In the genomic region with DNA sequence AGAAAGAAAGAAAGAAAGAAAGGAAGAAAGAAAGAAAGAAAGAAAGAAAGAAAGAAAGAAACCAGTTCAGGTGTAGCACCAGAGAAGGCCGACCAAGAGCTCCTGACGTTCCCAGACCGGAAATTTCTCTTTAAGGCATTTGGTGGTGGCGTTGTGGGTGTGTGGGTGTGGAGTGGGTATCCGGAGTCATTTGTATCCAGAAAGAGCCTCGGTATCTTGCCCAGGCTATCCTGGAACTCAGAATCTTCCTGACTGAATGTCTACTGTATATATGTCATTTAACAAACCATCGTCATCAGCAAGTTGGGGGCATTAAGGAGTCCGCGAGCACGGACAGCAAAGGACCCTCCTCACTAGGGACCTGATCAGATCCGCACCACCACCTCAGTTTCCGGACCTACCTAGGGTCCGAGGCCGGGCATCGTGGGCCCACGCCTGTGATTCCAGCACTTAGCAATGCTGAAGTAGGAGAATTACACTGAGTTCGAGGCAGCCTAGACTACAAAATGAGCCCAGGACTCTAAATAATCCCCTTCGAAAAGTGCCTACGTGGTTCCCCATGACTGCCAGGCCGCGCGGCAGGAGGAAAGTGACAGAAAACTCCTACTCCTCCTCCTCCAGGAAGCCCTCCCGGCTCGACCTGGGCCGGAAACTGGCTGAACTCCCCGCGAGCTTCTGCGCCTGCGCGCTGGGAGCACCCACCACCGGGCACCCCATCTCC, we compare ENCODE assay signal across 8 mouse cellular contexts. TPM values are rescaled to one million over a fixed set of nuclear protein-coding genes. Genes with fewer than 3 reads are reported as not detected.
A peak's percentile ranks its signal among the peaks of the same experiment; 100 is the strongest.
DNase-seq lines count a peak whose midpoint lies in the region; ATAC-seq and TF ChIP-seq lines count a peak whose summit lies in the region.

No protein-coding gene starts in this region.

- DNase-seq in lung, adult 2 months: no peak
- no peak for DNase-seq in lung, postnatal 4 days
- no peak for DNase-seq in embryonic facial prominence, embryonic 10.5 days (ENCODE audit: low spot score)
- no peak for DNase-seq in left cerebral cortex, postnatal 4 days
- DNase-seq in layer of hippocampus, adult 9-10 months (ENCODE audit: low spot score): no peak
- no peak for DNase-seq in spleen, postnatal 4 days (ENCODE audit: low spot score in 2 of 2)

- intact Hi-C loops in left cerebral cortex, postnatal 4 days (cut with DNase I): no loop called here

- H3K27me3 ChIP-seq in embryonic facial prominence, embryonic 10.5 days (replicated peaks; ENCODE audit: low read depth, poor library complexity, severe bottlenecking): no peaks in the 10 kb centered on the region
- H3K27me3 ChIP-seq in intestine, embryonic 15.5 days (replicated peaks): no peaks in the 10 kb centered on the region
- no peaks in the 10 kb centered on the region for H3K27me3 ChIP-seq in neural tube, embryonic 13.5 days

- no peak for TF ChIP-seq CTCF in lung, adult 2 months (IDR thresholded peaks at IDR 0.05; ENCODE audit: insufficient read depth, low read length)

- H3K4me3 ChIP-seq in lung, adult 2 months (replicated peaks; ENCODE audit: extremely low read depth, low read depth, low read length): peak overlapping the region; percentile 71
- peak overlapping the region; percentile 72 for H3K4me3 ChIP-seq in embryonic facial prominence, embryonic 10.5 days
- H3K4me3 ChIP-seq in intestine, embryonic 15.5 days (replicated peaks): peak overlapping the region; percentile 83
- peak overlapping the region; percentile 81 for H3K4me3 ChIP-seq in neural tube, embryonic 13.5 days

- H3K9ac ChIP-seq in intestine, embryonic 15.5 days: peak overlapping the region; percentile 69
- H3K9ac ChIP-seq in neural tube, embryonic 13.5 days: peak overlapping the region; percentile 82

- WGBS in lung, adult 2 months: under 1% methylated on average over 31 of the region's 31 CpGs
- WGBS in embryonic facial prominence, embryonic 10.5 days: 5% methylated on average over 31 of the region's 31 CpGs
- whole genome bisulfite sequencing in intestine, embryonic 15.5 days: 4% methylated on average over 31 of the region's 31 CpGs
- WGBS in neural tube, embryonic 13.5 days: 8% methylated on average over 31 of the region's 31 CpGs

- 0 out of 2 replicates have a peak, but pooled peaks cover 4% of the 10 kb centered on the region for H3K4me1 ChIP-seq in lung, adult 2 months (ENCODE audit: control insufficient read depth, insufficient read depth, low read length)
- peaks cover 42% of the 10 kb centered on the region for H3K4me1 ChIP-seq in embryonic facial prominence, embryonic 10.5 days
- H3K4me1 ChIP-seq in intestine, embryonic 15.5 days (replicated peaks): peaks cover 24% of the 10 kb centered on the region
- H3K4me1 ChIP-seq in neural tube, embryonic 13.5 days (replicated peaks): peaks cover 38% of the 10 kb centered on the region

- peak overlapping the region; percentile 83 for H3K4me2 ChIP-seq in intestine, embryonic 15.5 days (replicated peaks)
- peak overlapping the region; percentile 95 for H3K4me2 ChIP-seq in neural tube, embryonic 13.5 days

- H3K9me3 ChIP-seq in embryonic facial prominence, embryonic 10.5 days: no peaks in the 10 kb centered on the region
- H3K9me3 ChIP-seq in intestine, embryonic 15.5 days: no peaks in the 10 kb centered on the region
- no peaks in the 10 kb centered on the region for H3K9me3 ChIP-seq in neural tube, embryonic 13.5 days

- no peak for TF ChIP-seq POLR2A in lung, adult 2 months (IDR thresholded peaks at IDR 0.05; ENCODE audit: borderline replicate concordance, extremely low read depth, low read depth, low read length)

- peak overlapping the region; percentile 91 for H3K27ac ChIP-seq in embryonic facial prominence, embryonic 10.5 days (replicated peaks)
- H3K27ac ChIP-seq in intestine, embryonic 15.5 days: peak overlapping the region; percentile 71
- H3K27ac ChIP-seq in neural tube, embryonic 13.5 days (replicated peaks): peak overlapping the region; percentile 90

- ATAC-seq in intestine, embryonic 15.5 days: no peak
- ATAC-seq in neural tube, embryonic 13.5 days (ENCODE audit: low read depth): no peak

- peaks cover 9% of the 10 kb centered on the region for H3K36me3 ChIP-seq in embryonic facial prominence, embryonic 10.5 days (replicated peaks)
- no peaks in the 10 kb centered on the region for H3K36me3 ChIP-seq in intestine, embryonic 15.5 days
- peaks cover 5% of the 10 kb centered on the region for H3K36me3 ChIP-seq in neural tube, embryonic 13.5 days

RNA-seq across cellular contexts. Expression of gene Ccdc124, which starts 0.9 kb away (rescaled TPM):
- 43.8 and 48.0 TPM in 2 replicates for polyA plus RNA-seq in lung, adult 2 months (2012; rRNA removed)
- 173 and 179 TPM in 2 replicates for polyA plus RNA-seq in embryonic facial prominence, embryonic 10.5 days (2016; fragmentation: Nextera tagmentation; extraction: Ambion mirVana)
- 89.4 and 90.7 TPM in 2 replicates for polyA plus RNA-seq in intestine, embryonic 15.5 days (2015; fragmentation: Nextera tagmentation; extraction: Ambion mirVana)
- polyA plus RNA-seq in neural tube, embryonic 13.5 days (2015; fragmentation: Nextera tagmentation; extraction: Ambion mirVana): 148 and 156 TPM in 2 replicates
- 10 to 100 TPM; 86.2 to 89.3 TPM for total RNA-seq in left cerebral cortex, postnatal 4 days (2021)

RNA-seq across cellular contexts. Expression of gene Kcnn1, which starts 9.7 kb away (rescaled TPM):
- polyA plus RNA-seq in lung, adult 2 months (2012; rRNA removed): 3.4 and 5.0 TPM in 2 replicates
- polyA plus RNA-seq in embryonic facial prominence, embryonic 10.5 days (2016; fragmentation: Nextera tagmentation; extraction: Ambion mirVana): 4.7 and 5.1 TPM in 2 replicates
- 2.0 TPM in 2 replicates for polyA plus RNA-seq in intestine, embryonic 15.5 days (2015; fragmentation: Nextera tagmentation; extraction: Ambion mirVana)
- 17.5 and 17.9 TPM in 2 replicates for polyA plus RNA-seq in neural tube, embryonic 13.5 days (2015; fragmentation: Nextera tagmentation; extraction: Ambion mirVana)
- 10 to 100 TPM; 29.6 to 48.2 TPM for total RNA-seq in left cerebral cortex, postnatal 4 days (2021)

RNA-seq across cellular contexts. Expression of gene Slc5a5, which starts 19.8 kb away (rescaled TPM):
- 0.71 and 1.3 TPM in 2 replicates for polyA plus RNA-seq in lung, adult 2 months (2012; rRNA removed)
- polyA plus RNA-seq in embryonic facial prominence, embryonic 10.5 days (2016; fragmentation: Nextera tagmentation; extraction: Ambion mirVana): 0.30 and 0.40 TPM in 2 replicates
- 0.34 and 0.40 TPM in 2 replicates for polyA plus RNA-seq in intestine, embryonic 15.5 days (2015; fragmentation: Nextera tagmentation; extraction: Ambion mirVana)
- polyA plus RNA-seq in neural tube, embryonic 13.5 days (2015; fragmentation: Nextera tagmentation; extraction: Ambion mirVana): 1.6 TPM in 2 replicates
- total RNA-seq in left cerebral cortex, postnatal 4 days (2021): 1 to 10 TPM; 4.4 to 4.5 TPM

RNA-seq across cellular contexts. Expression of gene Rpl18a, which starts 24.4 kb away (rescaled TPM):
- 3,384 and 4,193 TPM in 2 replicates for polyA plus RNA-seq in lung, adult 2 months (2012; rRNA removed)
- 3,888 and 3,901 TPM in 2 replicates for polyA plus RNA-seq in embryonic facial prominence, embryonic 10.5 days (2016; fragmentation: Nextera tagmentation; extraction: Ambion mirVana)
- 4,170 and 4,400 TPM in 2 replicates for polyA plus RNA-seq in intestine, embryonic 15.5 days (2015; fragmentation: Nextera tagmentation; extraction: Ambion mirVana)
- polyA plus RNA-seq in neural tube, embryonic 13.5 days (2015; fragmentation: Nextera tagmentation; extraction: Ambion mirVana): 2,220 and 2,572 TPM in 2 replicates
- 1,000 to 10,000 TPM in 1 of 2 experiments, 100 to 1,000 TPM in 1; 955 to 1,024 TPM for total RNA-seq in left cerebral cortex, postnatal 4 days (2021)

RNA-seq across cellular contexts. Expression of gene Map1s, which starts 32.9 kb away (rescaled TPM):
- 58.4 and 68.0 TPM in 2 replicates for polyA plus RNA-seq in lung, adult 2 months (2012; rRNA removed)
- polyA plus RNA-seq in embryonic facial prominence, embryonic 10.5 days (2016; fragmentation: Nextera tagmentation; extraction: Ambion mirVana): 67.8 and 72.3 TPM in 2 replicates
- polyA plus RNA-seq in intestine, embryonic 15.5 days (2015; fragmentation: Nextera tagmentation; extraction: Ambion mirVana): 36.7 and 38.6 TPM in 2 replicates
- polyA plus RNA-seq in neural tube, embryonic 13.5 days (2015; fragmentation: Nextera tagmentation; extraction: Ambion mirVana): 55.4 and 60.7 TPM in 2 replicates
- 10 to 100 TPM; 79.8 to 84.0 TPM for total RNA-seq in left cerebral cortex, postnatal 4 days (2021)
